Comparison of ENCODE assay signal across 26 mouse cellular contexts in the genomic region with DNA sequence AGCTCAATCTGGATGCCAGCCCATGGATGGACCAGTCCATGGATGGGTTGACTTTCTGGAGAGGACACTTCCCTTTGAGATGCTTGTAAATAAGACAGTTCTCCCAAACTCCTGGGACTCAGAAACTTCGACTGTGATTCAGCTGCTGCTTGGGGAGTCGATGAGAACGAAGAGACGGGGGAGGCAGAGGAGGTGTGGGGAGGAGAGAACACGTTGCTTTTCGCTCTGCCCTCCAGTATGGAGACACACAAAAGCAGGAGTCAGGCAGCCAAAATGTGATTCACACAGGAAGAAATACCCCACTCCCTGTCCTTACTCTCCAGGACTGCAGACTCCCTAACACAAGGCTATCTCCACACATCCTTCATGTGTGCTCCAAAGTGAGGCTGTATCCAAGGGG. TPM values are rescaled to one million over a fixed set of nuclear protein-coding genes. Genes with fewer than 3 reads are reported as not detected.
DNase-seq lines count a peak whose midpoint lies in the region; ATAC-seq and TF ChIP-seq lines count a peak whose summit lies in the region.
"Had no signal": no experiment of that assay in that cellular context is flagged by ENCODE, and none has a peak within 500 bp of the region (broad histone marks: within the 10 kb centered on the region; RNA-seq: fewer than 3 reads in every experiment).

No protein-coding gene starts in this region.

- no peaks in the 10 kb centered on the region for H3K4me1 ChIP-seq in limb, embryonic 13.5 days
- H3K4me1 ChIP-seq in limb, embryonic 10.5 days, result no peaks in the 10 kb centered on the region
- H3K4me1 ChIP-seq in cortical plate, adult 2 months (ENCODE audit: control insufficient read depth, insufficient read depth, low read length), result peaks cover 25% of the 10 kb centered on the region
- H3K4me1 ChIP-seq in liver, postnatal 0 days (ENCODE audit: insufficient read depth), result no peaks in the 10 kb centered on the region
- H3K4me1 ChIP-seq: embryonic facial prominence, embryonic 15.5 days; forebrain, embryonic 12.5 days; heart, embryonic 10.5 days; heart, embryonic 15.5 days; limb, embryonic 12.5 days had no signal

- no peak for ATAC-seq in limb, embryonic 13.5 days (ENCODE audit: low FRiP score, low read depth)
- ATAC-seq in liver, postnatal 0 days, result no peak
- ATAC-seq: forebrain, postnatal 0 days; intestine, embryonic 16.5 days; midbrain, embryonic 16.5 days had no signal

- no peak for TF ChIP-seq POLR2A in cortical plate, adult 2 months (IDR thresholded peaks at IDR 0.05; ENCODE audit: extremely low read depth, insufficient read depth, low read length)

- no peak overlapping the region for H3K4me2 ChIP-seq in limb, embryonic 13.5 days (replicated peaks)
- no peak overlapping the region for H3K4me2 ChIP-seq in liver, postnatal 0 days (ENCODE audit: low read depth, low read length)
- H3K4me2 ChIP-seq: embryonic facial prominence, embryonic 15.5 days; forebrain, embryonic 12.5 days; heart, embryonic 15.5 days; limb, embryonic 12.5 days; liver, embryonic 11.5 days; midbrain, embryonic 11.5 days had no signal

- H3K27me3 ChIP-seq in limb, embryonic 13.5 days, result no peaks in the 10 kb centered on the region
- no peaks in the 10 kb centered on the region for H3K27me3 ChIP-seq in limb, embryonic 10.5 days (ENCODE audit: low read depth, poor library complexity, severe bottlenecking)
- H3K27me3 ChIP-seq in liver, postnatal 0 days (ENCODE audit: insufficient read depth, low read length), result no peaks in the 10 kb centered on the region
- H3K27me3 ChIP-seq: embryonic facial prominence, embryonic 15.5 days; forebrain, embryonic 12.5 days; heart, embryonic 15.5 days; limb, embryonic 12.5 days had no signal

- no peak overlapping the region for H3K9ac ChIP-seq in limb, embryonic 13.5 days
- no peak overlapping the region for H3K9ac ChIP-seq in liver, postnatal 0 days (replicated peaks)
- H3K9ac ChIP-seq: embryonic facial prominence, embryonic 15.5 days; forebrain, embryonic 12.5 days; forebrain, postnatal 0 days; heart, embryonic 15.5 days; limb, embryonic 12.5 days had no signal

- H3K36me3 ChIP-seq in limb, embryonic 13.5 days, result no peaks in the 10 kb centered on the region
- H3K36me3 ChIP-seq in limb, embryonic 10.5 days, result no peaks in the 10 kb centered on the region
- no peaks in the 10 kb centered on the region for H3K36me3 ChIP-seq in liver, postnatal 0 days (replicated peaks; ENCODE audit: insufficient read depth, low read length)
- H3K36me3 ChIP-seq: embryonic facial prominence, embryonic 15.5 days; forebrain, embryonic 12.5 days; limb, embryonic 12.5 days had no signal

- no peak for TF ChIP-seq CTCF in cortical plate, adult 2 months (IDR thresholded peaks at IDR 0.05; ENCODE audit: extremely low read depth, insufficient read depth, low read length)
- no peak for TF ChIP-seq CTCF in liver, postnatal 0 days (IDR thresholded peaks at IDR 0.05; ENCODE audit: low read depth)

- H3K27ac ChIP-seq in limb, embryonic 13.5 days, result 0 out of 2 replicates have a peak overlapping the region, but pooled peaks have one; percentile 3
- H3K27ac ChIP-seq in limb, embryonic 10.5 days, result no peak overlapping the region
- H3K27ac ChIP-seq in cortical plate, adult 2 months (ENCODE audit: insufficient read depth, low read length), result 0 out of 2 replicates have a peak overlapping the region, but pooled peaks have one; percentile 14
- no peak overlapping the region for H3K27ac ChIP-seq in liver, postnatal 0 days (ENCODE audit: low read depth)
- H3K27ac ChIP-seq: embryonic facial prominence, embryonic 15.5 days; forebrain, embryonic 12.5 days; heart, embryonic 10.5 days; heart, embryonic 15.5 days; kidney, postnatal 0 days; limb, embryonic 12.5 days had no signal

- 88% methylated on average over 6 of the region's 6 CpGs for WGBS in limb, embryonic 13.5 days
- 91% methylated on average over 6 of the region's 6 CpGs for WGBS in limb, embryonic 10.5 days
- WGBS in liver, postnatal 0 days (ENCODE audit: insufficient replicate concordance), result 76% methylated on average over 6 of the region's 6 CpGs

- H3K9me3 ChIP-seq in limb, embryonic 13.5 days, result no peaks in the 10 kb centered on the region
- H3K9me3 ChIP-seq in limb, embryonic 10.5 days (replicated peaks), result no peaks in the 10 kb centered on the region
- H3K9me3 ChIP-seq in liver, postnatal 0 days (ENCODE audit: low read length), result no peaks in the 10 kb centered on the region
- H3K9me3 ChIP-seq: embryonic facial prominence, embryonic 15.5 days; forebrain, embryonic 12.5 days; heart, embryonic 15.5 days; limb, embryonic 12.5 days had no signal

- no peak overlapping the region for H3K4me3 ChIP-seq in limb, embryonic 13.5 days
- H3K4me3 ChIP-seq in limb, embryonic 10.5 days, result no peak overlapping the region
- no peak overlapping the region for H3K4me3 ChIP-seq in cortical plate, adult 2 months (ENCODE audit: insufficient read depth, low read length)
- H3K4me3 ChIP-seq in liver, postnatal 0 days (ENCODE audit: low read depth, low read length), result no peak overlapping the region
- H3K4me3 ChIP-seq: embryonic facial prominence, embryonic 15.5 days; forebrain, embryonic 12.5 days; heart, embryonic 10.5 days; heart, embryonic 15.5 days; limb, embryonic 12.5 days had no signal

- peak; percentile 53 to 70 for DNase-seq in frontal cortex, adult 2 months (ENCODE audit: extremely low spot score in 1 of 2, low spot score in 1 of 2)
- DNase-seq in frontal cortex, postnatal 10 days (ENCODE audit: low spot score in 2 of 2), result no peak
- no peak for DNase-seq in limb, embryonic 10.5 days (ENCODE audit: low spot score)
- peak; percentile 37 to 76 for DNase-seq in right cerebral cortex, postnatal 36 days (ENCODE audit: low spot score in 2 of 2)
- DNase-seq in liver, postnatal 0 days, result no peak
- DNase-seq: adrenal gland, postnatal 25 days; cerebellum, adult 18-20 months; cerebellum, postnatal 10 days; forebrain, postnatal 0 days; kidney, adult 8-10 months; kidney, postnatal 4 days; layer of hippocampus, postnatal 36 days; lung, postnatal 36 days; thymus, postnatal 4 days had no signal

- TF ChIP-seq EP300 in liver, postnatal 0 days (IDR thresholded peaks at IDR 0.05; ENCODE audit: low read depth), result no peak

RNA-seq across cellular contexts. Expression of a gene that starts 26.8 kb away (rescaled TPM):
- polyA plus RNA-seq in frontal cortex, adult 2 months (2012; rRNA removed), result 12.1 and 13.4 TPM in 2 replicates
- polyA plus RNA-seq in limb, embryonic 13.5 days (2015; fragmentation: Nextera tagmentation; extraction: Ambion mirVana), result 0.20 and 0.28 TPM in 2 replicates
- polyA plus RNA-seq in limb, embryonic 10.5 days (2016; fragmentation: Nextera tagmentation; extraction: Ambion mirVana), result 0.05 TPM in 1 of 2 replicates, not detected in the other
- 10.8 and 12.2 TPM in 2 replicates for polyA plus RNA-seq in cortical plate, adult 2 months (2012; rRNA removed)
- polyA plus RNA-seq in liver, postnatal 0 days (2015; fragmentation: Nextera tagmentation; extraction: Ambion mirVana), result 19.5 and 23.0 TPM in 2 replicates
- polyA plus RNA-seq: limb, embryonic 12.5 days had no signal

Comparison
In these comparisons a context has a peak if more than half of its experiments do, and no peak if none do; other contexts are left out.
1. DNase-seq: peak in frontal cortex, adult 2 months (2 of 2) and right cerebral cortex, postnatal 36 days (2 of 2); none in frontal cortex, postnatal 10 days (0 of 2), limb, embryonic 10.5 days (single experiment) and liver, postnatal 0 days (single experiment).
2. H3K27ac ChIP-seq: peak in limb, embryonic 13.5 days (single experiment) and cortical plate, adult 2 months (single experiment); none in limb, embryonic 10.5 days (single experiment) and liver, postnatal 0 days (single experiment).